Mouse (Mus musculus) kidney, postnatal 0 days (tissue): ENCODE measurements around the gene Dusp18. TPM values are rescaled to one million over a fixed set of nuclear protein-coding genes. Genes with fewer than 3 reads are reported as not detected.
A peak's percentile ranks its signal among the peaks of the same experiment; 100 is the strongest.

Experiments used
- ATAC-seq: fragments of 200-750 bp; cut with Nextera tagmentation; replicated peaks from 2 replicates; pipeline ENCODE4 v1.8.0; 2017; ENCODE audit warnings: low read depth, moderate number of reproducible peaks, moderate TSS enrichment, moderate library complexity; ENCODE audit not compliant: low FRiP score
- DNase-seq: peaks from one replicate; pipeline ENCODE4 v3.0.0-alpha.2; 2016; ENCODE audit warnings: low spot score
- H3K27ac ChIP-seq: fragments of 300-500 bp; sonication (generic); 2 replicates; pipeline ENCODE4 v1.5.1; 2014; ENCODE audit warnings: mild to moderate bottlenecking
- H3K27me3 ChIP-seq: fragments of 300-500 bp; sonication (generic); 2 replicates; pipeline ENCODE4 v1.6.1; 2014; ENCODE audit warnings: low read length, mixed read lengths; ENCODE audit not compliant: insufficient read depth
- H3K36me3 ChIP-seq: fragments of 300-500 bp; sonication (generic); 2 replicates; pipeline ENCODE4 v1.6.1; 2014; ENCODE audit warnings: low read length, mixed read lengths; ENCODE audit not compliant: insufficient read depth
- H3K4me1 ChIP-seq: fragments of 300-500 bp; sonication (generic); replicated peaks from 2 replicates; pipeline ENCODE4 v1.6.1; 2014; ENCODE audit warnings: antibody characterized with exemption, low read length, mixed read lengths; ENCODE audit not compliant: insufficient read depth
- H3K4me2 ChIP-seq: fragments of 300-500 bp; sonication (generic); 2 replicates; pipeline ENCODE4 v1.6.1; 2014; ENCODE audit warnings: mild to moderate bottlenecking, low read length, moderate library complexity, mixed read lengths
- H3K4me3 ChIP-seq: fragments of 300-500 bp; sonication (generic); replicated peaks from 2 replicates; pipeline ENCODE4 v1.5.1; 2014; ENCODE audit warnings: low read depth, low read length
- H3K9ac ChIP-seq: fragments of 300-500 bp; sonication (generic); 2 replicates; pipeline ENCODE4 v1.6.1; 2014; ENCODE audit warnings: low read depth, low read length
- H3K9me3 ChIP-seq: fragments of 300-500 bp; sonication (generic); replicated peaks from 2 replicates; pipeline ENCODE4 v1.6.1; 2016; ENCODE audit warnings: low read length, inconsistent platforms, mixed read lengths
- CTCF ChIP-seq: IDR thresholded peaks from 2 replicates; pipeline ENCODE4 v1.5.1; 2016; ENCODE audit warnings: antibody characterized with exemption, low read depth, mild to moderate bottlenecking, moderate library complexity
- WGBS: fragments of 180-500 bp; shearing (Covaris S2); extraction: QIAGEN DNeasy Blood & Tissue Kit; methylation state at CpG from one replicate; pipeline ENCODE4 v1.1.7; 2014; 5-methylcytosine and 5-hydroxymethylcytosine counted together
- polyA plus RNA-seq: library from polyadenylated mRNA; unstranded; fragments of >200 nt; fragmentation: Nextera tagmentation; extraction: Ambion mirVana; gene quantifications from 2 replicates; pipeline ENCODE4 v1.2.1, GENCODE M21; 2015

Gene Dusp18
- polyA plus RNA-seq, 1 experiment from 2014 or later = 10.1 TPM

DNA sequence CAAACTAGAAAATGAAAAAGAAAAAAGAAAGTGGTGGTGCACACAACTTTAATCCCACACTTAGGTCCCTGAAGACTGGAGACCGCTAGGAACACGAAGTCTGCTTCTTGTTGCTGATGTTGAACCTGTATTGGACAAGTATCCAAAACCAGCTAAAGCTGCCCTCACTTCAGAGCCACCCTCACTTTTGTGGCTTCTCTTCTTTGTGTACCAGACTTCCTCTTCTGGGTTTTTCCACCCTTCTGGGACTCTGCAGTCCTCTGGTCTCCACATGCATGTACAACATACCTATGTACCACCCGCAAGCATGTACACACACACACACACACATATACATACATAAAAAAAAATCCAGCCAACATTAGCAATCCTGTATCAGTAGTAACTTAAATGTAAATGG, 11.3 kb upstream of the Dusp18 start:
- ATAC-seq (no peak), DNase-seq (no peak)
- TF ChIP-seq CTCF = no peak
- Histone ChIP-seq H3K27me3 (no peaks in the 10 kb centered on the region), H3K4me2 (no peak overlapping the region), H3K27ac (no peak overlapping the region), H3K4me1 (no peaks in the 10 kb centered on the region), H3K9me3 (no peaks in the 10 kb centered on the region), H3K4me3 (no peak overlapping the region), H3K36me3 (no peaks in the 10 kb centered on the region), H3K9ac (no peak overlapping the region)
- WGBS = 88% methylated on average over 3 of the region's 3 CpGs

DNA sequence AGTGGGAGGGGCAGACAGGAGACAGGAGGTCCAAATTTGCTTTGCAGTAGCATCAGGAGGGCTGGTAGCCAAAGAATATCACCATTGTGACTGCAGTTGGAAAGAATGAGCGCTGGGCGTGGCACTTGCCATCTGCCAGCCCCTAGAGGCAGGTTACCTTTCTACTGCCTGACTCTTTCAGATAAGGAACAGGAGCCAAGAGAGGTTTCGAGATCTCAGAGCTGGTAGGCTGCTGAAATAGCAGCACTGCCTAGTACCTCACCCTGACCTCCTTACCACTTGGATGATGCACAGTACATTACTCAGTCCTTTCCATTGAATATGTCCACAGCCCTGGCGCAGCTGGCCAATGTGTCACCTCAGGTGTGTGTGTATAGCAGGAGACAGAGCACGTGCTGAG, 7.7 kb upstream of the Dusp18 start:
- Histone ChIP-seq H3K4me1 (no peaks in the 10 kb centered on the region), H3K36me3 (no peaks in the 10 kb centered on the region), H3K9me3 (no peaks in the 10 kb centered on the region), H3K27me3 (no peaks in the 10 kb centered on the region), H3K9ac (no peak overlapping the region), H3K27ac (no peak overlapping the region), H3K4me3 (no peak overlapping the region), H3K4me2 (no peak overlapping the region)
- no peak for ATAC-seq
- TF ChIP-seq CTCF = no peak
- no peak for DNase-seq
- WGBS = 88% methylated on average over 5 of the region's 5 CpGs

DNA sequence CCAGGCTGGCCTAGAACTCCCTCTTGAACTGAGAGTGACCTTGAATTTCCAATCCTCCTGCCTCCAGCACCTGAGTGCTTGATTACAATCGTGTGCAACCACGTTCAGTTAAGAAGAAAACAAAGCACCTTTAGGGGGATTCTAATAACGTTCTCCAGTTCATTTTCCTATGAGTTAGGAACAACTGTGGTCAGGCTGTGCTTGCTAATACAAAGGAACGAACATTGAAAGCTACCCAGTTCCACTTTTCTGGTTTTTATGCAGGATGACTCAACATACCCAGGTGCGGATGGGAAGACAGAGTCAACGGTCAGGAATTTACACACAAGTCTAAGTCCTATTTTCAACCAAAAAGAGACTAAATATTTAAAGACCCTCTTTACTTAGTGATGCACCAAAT, 1.1 kb upstream of the Dusp18 start:
- DNase-seq = no peak
- no peak for ATAC-seq
- Histone ChIP-seq H3K4me2 (peak overlapping the region; percentile 83; the same call in 1 of the 2 replicates), H3K4me3 (no peak overlapping the region), H3K36me3 (0 out of 2 replicates have a peak, but pooled peaks cover 5% of the 10 kb centered on the region), H3K4me1 (no peaks in the 10 kb centered on the region), H3K27ac (no peak overlapping the region), H3K9ac (no peak overlapping the region), H3K9me3 (no peaks in the 10 kb centered on the region), H3K27me3 (no peaks in the 10 kb centered on the region)
- TF ChIP-seq CTCF = no peak
- WGBS = 80% methylated on average over 6 of the region's 6 CpGs

DNA sequence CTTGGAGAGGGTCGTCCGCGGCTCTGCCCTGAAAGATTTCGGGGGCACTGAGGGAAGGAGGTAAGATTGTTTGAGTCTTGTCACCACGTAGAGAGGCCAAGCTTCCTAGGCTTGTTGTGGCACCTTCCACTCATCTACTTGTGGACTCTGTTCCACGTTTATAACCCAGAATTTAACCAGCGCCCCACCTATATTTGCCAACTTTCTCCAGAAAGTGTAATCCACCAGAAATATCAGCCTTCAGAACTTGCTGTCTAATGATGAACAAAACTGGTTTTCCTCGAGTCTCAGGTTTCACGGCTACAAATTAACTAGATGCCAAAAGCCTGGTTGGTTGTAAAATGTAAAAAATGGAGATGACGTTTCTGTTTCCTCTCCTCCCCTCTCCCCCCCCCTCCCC, 418 bp downstream of the Dusp18 start:
- DNase-seq (peak; percentile 75), ATAC-seq (0 out of 2 replicates have a peak, but pooled peaks have one; percentile 12)
- Histone ChIP-seq H3K27me3 (no peaks in the 10 kb centered on the region), H3K9me3 (no peaks in the 10 kb centered on the region), H3K4me1 (no peaks in the 10 kb centered on the region), H3K4me2 (peak overlapping the region; percentile 83), H3K9ac (peak overlapping the region; percentile 54), H3K4me3 (peak overlapping the region; percentile 45), H3K27ac (peak overlapping the region; percentile 89), H3K36me3 (0 out of 2 replicates have a peak, but pooled peaks cover 5% of the 10 kb centered on the region)
- TF ChIP-seq CTCF = no peak
- 2% methylated on average over 10 of the region's 10 CpGs for WGBS

DNA sequence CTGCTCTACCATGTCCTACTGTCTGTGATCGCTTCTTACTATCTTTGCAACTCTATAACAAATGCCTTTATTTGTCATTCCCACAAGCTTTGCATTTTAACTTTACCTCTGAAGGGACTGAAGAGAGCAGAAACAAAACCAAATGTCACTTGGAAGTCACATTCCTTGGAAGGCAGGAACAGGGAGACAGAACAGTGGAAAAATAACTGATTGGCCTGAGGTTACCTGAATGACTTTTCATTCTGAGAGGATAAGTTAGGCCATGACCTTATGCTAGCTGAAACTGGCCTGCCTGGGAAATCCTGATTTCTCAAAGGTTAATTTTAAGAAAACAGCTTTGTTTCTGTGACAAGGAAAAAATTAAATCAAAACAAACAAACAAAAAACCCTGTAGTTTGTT, 893 bp downstream of the Dusp18 start:
- Histone ChIP-seq H3K4me3 (no peak overlapping the region), H3K4me2 (no peak overlapping the region), H3K4me1 (no peaks in the 10 kb centered on the region), H3K9ac (no peak overlapping the region), H3K27me3 (no peaks in the 10 kb centered on the region), H3K36me3 (0 out of 2 replicates have a peak, but pooled peaks cover 5% of the 10 kb centered on the region), H3K9me3 (no peaks in the 10 kb centered on the region), H3K27ac (peak overlapping the region; percentile 52; the same call in 1 of the 2 replicates)
- WGBS = 82% methylated on average over 1 of the region's 1 CpGs
- no peak for TF ChIP-seq CTCF
- no peak for DNase-seq
- ATAC-seq = no peak

DNA sequence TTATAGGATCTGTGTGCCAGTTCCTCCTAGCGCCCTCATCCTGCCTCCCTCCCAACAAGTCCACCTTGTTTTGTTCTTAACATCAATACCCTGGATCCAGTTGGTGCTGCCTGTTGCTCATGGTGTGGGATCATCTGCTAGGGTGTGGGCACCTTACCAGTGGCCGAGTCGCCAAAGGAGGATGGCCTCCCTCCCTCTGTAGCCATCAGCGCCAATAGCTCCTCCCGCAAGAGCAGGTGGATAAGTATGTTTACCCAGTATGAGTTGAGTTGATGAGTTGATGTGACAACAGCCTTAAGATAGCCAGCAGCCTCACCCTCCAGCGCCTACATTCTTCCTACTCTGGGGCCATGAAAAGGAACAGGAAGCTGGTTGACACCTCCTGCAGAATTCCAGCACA, 5.3 kb downstream of the Dusp18 start:
- no peaks in the 10 kb centered on the region for H3K27me3 ChIP-seq
- WGBS = 81% methylated on average over 6 of the region's 6 CpGs
- no peak overlapping the region for H3K4me3 ChIP-seq
- ATAC-seq (no peak), DNase-seq (no peak)
- H3K27ac ChIP-seq = no peak overlapping the region
- no peaks in the 10 kb centered on the region for H3K9me3 ChIP-seq
- H3K9ac ChIP-seq = no peak overlapping the region
- no peak overlapping the region for H3K4me2 ChIP-seq
- 0 out of 2 replicates have a peak, but pooled peaks cover 5% of the 10 kb centered on the region for H3K36me3 ChIP-seq
- TF ChIP-seq CTCF = no peak
- no peaks in the 10 kb centered on the region for H3K4me1 ChIP-seq

DNA sequence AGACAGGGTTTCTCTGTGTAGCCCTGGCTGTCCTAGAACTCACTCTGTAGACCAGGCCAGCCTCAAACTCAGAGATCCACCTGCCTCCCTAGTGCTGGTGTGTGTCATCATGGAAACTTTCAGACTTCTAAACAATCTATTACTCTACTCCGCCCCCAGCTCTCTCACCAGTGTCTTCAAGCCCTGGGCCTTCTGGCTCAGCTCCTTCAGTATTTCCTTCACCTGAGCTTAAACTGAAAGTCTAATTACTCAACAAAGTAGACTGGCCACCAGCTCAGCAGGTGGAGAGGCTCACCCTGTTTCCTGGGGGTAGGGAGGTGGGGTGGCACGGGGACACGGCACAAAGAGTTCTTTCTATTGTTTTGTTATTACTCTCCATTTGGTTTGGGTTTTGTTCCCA, 7.5 kb downstream of the Dusp18 start:
- 0 out of 2 replicates have a peak, but pooled peaks cover 5% of the 10 kb centered on the region for H3K36me3 ChIP-seq
- no peak overlapping the region for H3K27ac ChIP-seq
- no peaks in the 10 kb centered on the region for H3K4me1 ChIP-seq
- no peak overlapping the region for H3K9ac ChIP-seq
- no peaks in the 10 kb centered on the region for H3K9me3 ChIP-seq
- H3K4me2 ChIP-seq = no peak overlapping the region
- DNase-seq = no peak
- TF ChIP-seq CTCF = no peak
- WGBS = 92% methylated on average over 3 of the region's 3 CpGs
- no peak for ATAC-seq
- no peak overlapping the region for H3K4me3 ChIP-seq
- no peaks in the 10 kb centered on the region for H3K27me3 ChIP-seq
